Mouse (Mus musculus): ENCODE data around the gene Lancl3.

Gene Lancl3

GRCm38 (mm10) chrX:9199761-9200371, at the start of gene Lancl3:
TSS of gene Lancl3 (plus strand) at chrX:9199902.
- peak; percentile 10 for DNase-seq

DNA sequence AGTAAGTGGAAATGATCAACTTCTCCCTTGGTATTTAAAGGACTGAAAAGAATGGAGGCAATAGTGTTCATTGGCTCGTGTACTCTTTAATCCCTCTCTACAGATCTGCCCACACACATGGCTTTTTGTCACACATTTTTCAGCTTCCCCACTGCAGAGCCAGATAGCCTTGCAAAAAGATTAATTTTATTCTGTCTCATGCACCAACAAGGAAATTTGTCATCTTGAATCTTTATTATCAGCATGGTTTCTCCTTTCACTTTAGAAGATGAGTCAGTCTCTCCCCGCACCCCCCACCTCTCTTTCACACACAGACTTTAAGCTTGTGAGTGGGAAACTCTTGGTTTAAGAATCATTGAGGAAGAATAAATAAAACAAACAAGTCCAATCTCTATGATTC, 20.7 kb upstream of the Lancl3 start:
- peak; percentile 7 for DNase-seq

DNA sequence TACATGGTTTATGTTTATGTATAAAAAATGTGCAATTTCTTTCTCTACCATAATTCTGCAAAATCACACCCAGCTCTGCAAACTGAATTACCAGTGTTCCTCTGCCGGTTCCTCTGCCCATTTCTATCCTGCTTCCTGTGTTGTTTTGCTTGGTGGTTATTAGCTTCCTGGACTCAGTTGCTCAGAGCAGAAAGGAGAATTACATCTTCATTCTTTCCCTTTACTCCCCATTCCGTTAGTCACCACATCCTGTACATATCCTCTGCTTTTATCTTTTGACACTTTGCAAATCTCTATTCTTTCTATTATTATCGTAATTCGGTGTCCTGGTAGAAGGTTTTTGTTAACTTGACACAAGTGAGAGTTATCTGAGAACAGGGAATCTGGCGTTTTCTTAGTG, 18.1 kb upstream of the Lancl3 start:
- DNase-seq, result no peak

- no peak for DNase-seq
Observed at GRCm38 (mm10) chrX:9200380-9200917, 747 bp downstream of the Lancl3 start.

GRCm38 (mm10) chrX:9201954-9202353, 2.3 kb downstream of the Lancl3 start:
- DNase-seq, result no peak

GRCm38 (mm10) chrX:9202781-9203405, 3.2 kb downstream of the Lancl3 start:
- no peak for DNase-seq

GRCm38 (mm10) chrX:9205121-9205520, 5.4 kb downstream of the Lancl3 start:
- no peak for DNase-seq

DNA sequence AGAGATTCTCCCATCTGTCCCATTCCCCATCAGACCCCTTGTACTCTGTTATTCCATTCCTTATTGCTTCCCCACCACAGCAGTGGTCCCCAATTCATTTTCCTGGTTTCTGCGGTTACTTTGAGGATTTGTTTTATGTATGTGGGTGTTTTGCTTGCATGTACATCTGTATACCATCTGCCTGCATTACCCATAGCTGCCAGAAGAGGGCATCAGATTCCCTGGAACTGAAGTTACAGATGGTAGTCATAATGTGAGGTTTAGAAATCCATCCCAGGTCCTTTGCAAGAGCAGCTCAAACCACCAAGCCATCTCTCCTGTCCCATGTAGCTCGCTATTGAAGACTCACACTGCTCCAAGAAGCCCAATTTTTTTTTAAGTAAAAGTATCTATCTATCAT, 16.5 kb downstream of the Lancl3 start:
- DNase-seq, result no peak

- DNase-seq, result no peak
Observed at GRCm38 (mm10) chrX:9219570-9219969, 19.9 kb downstream of the Lancl3 start.

- no peak for DNase-seq
Observed at GRCm38 (mm10) chrX:9221206-9221605, 21.5 kb downstream of the Lancl3 start.

DNA sequence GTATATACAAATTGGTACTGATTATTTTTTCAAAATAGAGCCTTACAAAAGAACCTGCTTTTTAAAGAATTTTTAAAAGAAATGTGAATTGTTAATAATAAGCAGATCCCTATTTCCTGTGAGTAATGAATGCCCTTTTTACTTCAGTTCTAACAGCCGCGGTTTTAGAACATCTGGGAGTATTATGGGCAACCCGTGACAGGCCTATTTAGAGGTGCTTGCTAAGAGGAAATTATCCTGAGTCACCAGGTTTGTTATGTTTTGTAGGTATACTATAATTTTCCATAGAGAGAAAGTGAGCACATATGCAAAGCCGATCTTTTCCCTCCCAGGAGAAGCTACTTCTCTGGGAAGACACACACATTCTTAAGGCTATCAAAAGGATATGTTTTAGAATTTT, 22.0 kb downstream of the Lancl3 start:
- DNase-seq, result no peak

DNA sequence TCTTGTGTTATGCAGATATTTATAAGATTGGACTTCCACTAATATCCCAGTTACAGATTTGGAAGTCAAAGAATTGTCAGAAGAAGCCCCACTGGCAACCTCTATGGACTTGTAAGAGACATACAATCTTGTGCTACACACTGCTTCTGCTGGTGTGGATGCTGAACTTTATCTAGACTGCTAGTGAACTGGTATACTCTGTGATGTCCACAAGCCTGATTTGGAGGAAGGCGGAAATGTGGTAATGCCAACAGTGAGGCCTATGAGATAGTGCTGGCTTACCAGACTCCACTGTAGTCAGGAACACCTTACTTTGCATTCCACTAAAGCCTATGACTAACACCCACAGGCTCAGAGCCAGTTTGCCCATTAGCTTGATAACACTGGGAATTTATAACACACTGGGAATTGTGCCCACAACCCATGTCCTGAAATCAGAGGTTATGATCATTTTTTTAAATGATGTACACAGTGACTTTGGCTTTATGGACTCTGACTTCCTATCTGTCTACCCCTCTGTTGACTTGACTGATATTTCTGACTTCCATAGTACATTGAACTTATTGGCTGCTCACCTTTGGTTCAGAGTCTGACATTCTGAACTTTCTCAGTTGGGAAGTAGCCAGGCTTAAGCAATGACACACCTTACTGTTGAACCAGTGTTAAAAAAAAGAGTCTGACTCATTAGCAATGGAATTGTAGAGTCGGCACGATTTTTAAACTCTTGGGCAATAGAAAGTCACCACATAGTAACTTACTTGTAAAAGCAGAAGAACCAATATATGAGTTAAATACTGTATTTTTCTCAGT, 22.9 kb downstream of the Lancl3 start:
- no peak for DNase-seq

- DNase-seq, result no peak
Observed at GRCm38 (mm10) chrX:9227105-9227504, 27.4 kb downstream of the Lancl3 start.

DNA sequence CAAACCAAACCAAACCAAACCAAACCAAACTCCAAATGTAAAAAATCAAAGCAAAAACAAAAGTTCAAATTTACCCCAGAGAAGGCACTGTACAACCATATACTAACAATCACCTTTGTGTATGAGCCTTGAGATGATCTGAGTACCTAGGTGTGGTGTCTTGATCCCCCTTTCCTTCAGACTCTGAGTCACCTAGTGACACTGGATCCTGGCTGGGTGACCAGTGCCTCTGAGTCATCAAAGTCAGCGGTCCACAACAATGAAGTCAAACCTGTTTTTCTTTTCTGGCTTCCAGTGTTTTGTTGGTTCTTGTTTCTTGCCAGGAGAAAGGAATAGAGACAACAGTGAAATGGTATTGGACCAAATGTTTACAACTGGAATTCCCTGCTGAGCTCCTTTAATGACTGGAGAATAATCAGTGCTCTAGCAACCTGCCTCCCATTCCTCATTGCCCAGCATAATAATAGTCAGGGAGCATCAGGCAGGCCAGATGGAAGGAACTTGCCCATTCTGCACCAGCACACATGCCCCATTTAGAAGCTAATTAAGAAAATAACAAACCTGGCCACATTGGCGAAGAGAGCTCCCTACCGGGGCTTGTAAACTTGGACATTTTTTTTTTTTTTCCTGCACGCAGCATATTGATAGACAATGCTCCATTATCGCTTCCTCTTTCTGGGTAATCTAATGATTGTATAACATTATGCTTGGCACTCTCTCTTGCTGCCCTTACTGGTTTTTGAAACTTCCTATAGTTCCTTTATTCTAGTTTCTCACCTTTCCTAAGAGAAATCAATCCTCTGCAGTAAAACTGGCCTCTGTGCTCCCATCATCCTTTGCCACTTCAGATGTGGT, 41.3 kb downstream of the Lancl3 start:
- no peak for DNase-seq

GRCm38 (mm10) chrX:9243381-9243864, 43.7 kb downstream of the Lancl3 start:
- no peak for DNase-seq

DNA sequence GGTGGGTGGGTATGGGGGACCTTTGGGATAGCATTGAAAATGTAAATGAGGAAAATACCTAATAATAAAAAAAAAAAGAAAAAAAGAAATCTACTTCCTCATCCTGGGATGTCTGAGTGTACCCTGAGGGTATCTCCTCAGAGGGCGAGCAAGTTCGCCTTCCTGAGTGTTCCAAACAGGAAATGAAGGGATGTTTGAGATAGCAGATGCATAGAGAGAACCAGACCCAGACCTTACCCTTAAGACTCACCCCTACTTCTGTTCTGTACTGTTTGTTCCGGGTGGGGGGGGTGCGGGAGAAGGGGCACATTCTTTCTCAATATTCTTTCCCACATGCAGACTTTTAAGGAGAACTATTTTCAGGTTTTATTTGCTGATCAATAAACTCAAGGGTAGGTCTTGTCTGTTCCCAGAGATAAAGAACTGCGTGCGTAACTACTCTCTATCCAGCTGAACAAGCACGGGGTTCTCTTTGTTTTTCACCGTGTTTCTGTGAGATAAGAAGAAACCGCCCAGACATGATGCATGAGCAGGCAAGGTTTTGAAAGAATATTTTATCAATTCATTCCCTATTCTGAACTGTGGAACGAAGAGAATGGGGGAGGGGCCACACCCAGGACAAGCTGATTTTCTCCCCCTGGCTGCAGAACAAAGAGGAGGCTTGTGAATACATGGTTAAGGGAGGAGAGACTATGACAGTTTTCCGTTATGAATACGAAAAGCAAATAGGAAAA, 45.1 kb downstream of the Lancl3 start:
- no peak for DNase-seq

GRCm38 (mm10) chrX:9248911-9249310, 49.2 kb downstream of the Lancl3 start:
- DNase-seq, result no peak

DNA sequence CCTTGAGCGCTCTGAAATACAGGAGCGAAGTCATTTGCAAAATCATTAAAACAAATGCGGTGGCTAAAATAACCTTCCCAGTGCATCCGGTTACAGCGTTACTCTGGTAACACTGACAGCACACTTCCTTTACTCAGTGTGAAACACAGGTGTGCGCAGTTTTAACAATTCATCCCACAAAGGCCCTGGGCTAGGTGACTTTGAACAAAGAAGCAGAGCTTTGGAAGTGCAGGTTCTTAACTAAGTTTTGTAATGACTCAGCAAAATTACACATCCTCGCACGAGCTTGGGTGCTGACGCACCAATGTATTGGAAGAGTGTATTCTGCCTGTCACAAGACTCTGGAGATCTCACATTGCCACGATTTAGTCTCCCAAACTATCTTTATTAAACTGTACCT, 54.3 kb downstream of the Lancl3 start:
- DNase-seq, result no peak

- DNase-seq, result no peak
Observed at GRCm38 (mm10) chrX:9254901-9255300, 55.2 kb downstream of the Lancl3 start.

DNA sequence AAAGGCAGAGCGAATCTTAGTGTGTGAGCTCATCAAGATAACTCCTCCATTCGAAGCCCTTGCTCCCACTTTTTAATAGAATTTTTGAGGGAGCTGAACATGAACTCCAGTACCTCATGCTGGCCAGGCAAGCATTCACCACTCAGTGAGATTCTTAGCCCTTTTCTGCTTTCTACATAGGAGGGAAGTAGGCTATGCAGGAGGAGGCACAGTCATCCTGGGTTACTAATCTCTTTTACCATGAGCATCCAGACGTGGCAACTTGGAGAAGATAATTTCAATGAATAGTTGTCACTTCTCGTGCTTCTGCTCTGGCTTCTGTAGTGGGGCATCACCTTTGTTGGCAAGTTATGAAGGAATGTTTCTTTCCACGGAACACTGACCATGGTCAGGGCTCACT, 57.1 kb downstream of the Lancl3 start, which contains the start of gene Gm14862:
TSS of gene Gm14862 (minus strand) at position 134 of the 400 bp plus-strand sequence.
- no peak for DNase-seq

- DNase-seq, result no peak
Observed at GRCm38 (mm10) chrX:9257831-9258230, 58.1 kb downstream of the Lancl3 start.

DNA sequence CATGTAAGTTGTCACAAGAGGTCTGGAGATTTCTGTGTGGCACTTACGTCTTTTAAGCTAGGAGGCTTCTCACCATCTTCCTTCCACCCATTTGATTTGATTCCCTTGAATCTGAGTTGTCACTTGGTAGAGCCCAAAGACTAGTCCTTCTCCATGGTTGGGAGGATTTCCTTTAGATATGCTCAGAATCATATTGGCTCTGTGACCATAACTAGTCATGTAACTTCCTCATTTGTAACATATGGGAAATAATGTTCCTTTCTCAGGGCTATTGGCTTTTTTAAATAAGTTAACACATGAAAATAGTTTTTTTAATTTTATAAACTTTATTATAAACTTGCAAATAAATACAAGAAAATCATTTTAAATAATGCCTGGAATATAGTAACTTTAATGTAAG, 59.6 kb downstream of the Lancl3 start:
- no peak for DNase-seq

All from right cerebral cortex, adult 18-20 months (tissue).